Mouse (Mus musculus): ENCODE results near the gene Tex19.1. TPM values are rescaled to one million over a fixed set of nuclear protein-coding genes. Genes with fewer than 3 reads are reported as not detected.

The Tex19.1 gene
- total RNA-seq, 1 experiment from 2014 or later: not detected

Other genes with a start within 250 kb of the Tex19.1 start
- gene Ccdc57, start 213.3 kb upstream of the Tex19.1 start, total RNA-seq (2017): 3.5 and 4.7 TPM in 2 replicates
- 216 and 232 TPM in 2 replicates for gene Slc16a3, start 197.7 kb upstream of the Tex19.1 start, total RNA-seq (2017)
- 89.3 and 108 TPM in 2 replicates for gene Csnk1d, start 154.8 kb upstream of the Tex19.1 start, total RNA-seq (2017)
- gene Cd7, start 106.7 kb upstream of the Tex19.1 start, total RNA-seq (2017): 5.6 and 6.9 TPM in 2 replicates
- gene Sectm1b, start 82.6 kb upstream of the Tex19.1 start, total RNA-seq (2017): not detected in 2 replicates
- not detected in 2 replicates for gene Sectm1a, start 64.9 kb upstream of the Tex19.1 start, total RNA-seq (2017)
- gene Tex19.2, start 27.5 kb upstream of the Tex19.1 start, total RNA-seq (2017): not detected in 2 replicates
- gene Uts2r, start 14.1 kb downstream of the Tex19.1 start, total RNA-seq (2017): not detected in 2 replicates
- 11.5 and 17.3 TPM in 2 replicates for gene Hexdc, start 58.3 kb downstream of the Tex19.1 start, total RNA-seq (2017)
- gene Ogfod3, start 58.6 kb downstream of the Tex19.1 start, total RNA-seq (2017): 5.4 and 6.6 TPM in 2 replicates
- gene Cybc1, start 83.2 kb downstream of the Tex19.1 start, total RNA-seq (2017): 116 and 134 TPM in 2 replicates
- 71.0 and 76.1 TPM in 2 replicates for gene Narf, start 91.1 kb downstream of the Tex19.1 start, total RNA-seq (2017)
- 22.1 and 26.4 TPM in 2 replicates for gene Foxk2, start 113.8 kb downstream of the Tex19.1 start, total RNA-seq (2017)
- gene Wdr45b, start 208.3 kb downstream of the Tex19.1 start, total RNA-seq (2017): 51.9 and 56.8 TPM in 2 replicates
- gene Rab40b, start 242.1 kb downstream of the Tex19.1 start, total RNA-seq (2017): not detected in 2 replicates